Mouse (Mus musculus) liver, embryonic 13.5 days (tissue): ENCODE measurements around the gene Gskip. TPM values are rescaled to one million over a fixed set of nuclear protein-coding genes. Genes with fewer than 3 reads are reported as not detected.

Experiments
- polyA plus RNA-seq: library from polyadenylated mRNA; unstranded; fragments of >200 nt; fragmentation: Nextera tagmentation; extraction: Ambion mirVana; gene quantifications from 2 replicates; pipeline ENCODE4 v1.2.1, GENCODE M21; 2015

The Gskip gene
- polyA plus RNA-seq, 1 experiment from 2014 or later = 13.2 TPM

Other genes starting within 250 kb of the Gskip start
- 0.05 and 0.09 TPM in 2 replicates for gene D430019H16Rik, start 231.0 kb upstream of the Gskip start, polyA plus RNA-seq
- gene Bdkrb2, start 121.6 kb upstream of the Gskip start, polyA plus RNA-seq = not detected in 2 replicates
- gene Bdkrb1, start 81.7 kb upstream of the Gskip start, polyA plus RNA-seq = 0.08 and 0.16 TPM in 2 replicates
- gene Atg2b, start 382 bp downstream of the Gskip start, polyA plus RNA-seq = 7.5 and 8.2 TPM in 2 replicates
- gene Ak7, start 21.1 kb downstream of the Gskip start, polyA plus RNA-seq = 0.03 and 0.07 TPM in 2 replicates
- 120 and 165 TPM in 2 replicates for gene Papola, start 99.9 kb downstream of the Gskip start, polyA plus RNA-seq